Mouse (Mus musculus) B cell, adult 2 months (primary cell): ENCODE measurements around the gene Cdyl.
"Not testable (repeated sequence)": the region's sequence is repeated elsewhere in the genome, so short reads cannot be mapped to it uniquely, and the experiment has no call there.

Experiments
- DNase-seq, 2 experiments: peaks; one replicate each; pipeline ENCODE4 v3.0.0; 2022

The Cdyl gene

DNA sequence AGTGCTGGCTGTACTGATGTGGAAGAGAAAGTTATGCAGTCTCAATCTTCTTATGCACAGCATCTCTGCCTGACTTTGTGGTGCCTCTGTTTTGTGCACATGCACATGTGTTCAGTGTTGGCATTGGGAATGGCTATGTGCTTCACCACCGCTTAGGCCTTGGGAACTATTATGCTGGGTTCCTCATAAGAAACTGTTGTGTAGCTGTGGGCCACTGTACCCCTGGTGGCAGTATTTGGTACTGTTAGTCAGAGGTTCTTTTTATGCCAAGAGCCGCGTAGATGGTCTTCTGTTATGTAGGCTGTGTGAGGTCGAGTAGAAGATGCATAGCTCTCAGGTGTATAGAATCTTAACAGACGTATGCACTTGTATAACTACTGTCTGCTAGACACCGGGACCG, 147.4 kb downstream of the Cdyl start:
- DNase-seq = no peak

GRCm38 (mm10) chr13:35807525-35807924, 147.9 kb downstream of the Cdyl start:
- DNase-seq = no peak

- DNase-seq = no peak
These were observed 148.3 kb downstream of the Cdyl start for GRCm38 (mm10) chr13:35807940-35808339.

DNA sequence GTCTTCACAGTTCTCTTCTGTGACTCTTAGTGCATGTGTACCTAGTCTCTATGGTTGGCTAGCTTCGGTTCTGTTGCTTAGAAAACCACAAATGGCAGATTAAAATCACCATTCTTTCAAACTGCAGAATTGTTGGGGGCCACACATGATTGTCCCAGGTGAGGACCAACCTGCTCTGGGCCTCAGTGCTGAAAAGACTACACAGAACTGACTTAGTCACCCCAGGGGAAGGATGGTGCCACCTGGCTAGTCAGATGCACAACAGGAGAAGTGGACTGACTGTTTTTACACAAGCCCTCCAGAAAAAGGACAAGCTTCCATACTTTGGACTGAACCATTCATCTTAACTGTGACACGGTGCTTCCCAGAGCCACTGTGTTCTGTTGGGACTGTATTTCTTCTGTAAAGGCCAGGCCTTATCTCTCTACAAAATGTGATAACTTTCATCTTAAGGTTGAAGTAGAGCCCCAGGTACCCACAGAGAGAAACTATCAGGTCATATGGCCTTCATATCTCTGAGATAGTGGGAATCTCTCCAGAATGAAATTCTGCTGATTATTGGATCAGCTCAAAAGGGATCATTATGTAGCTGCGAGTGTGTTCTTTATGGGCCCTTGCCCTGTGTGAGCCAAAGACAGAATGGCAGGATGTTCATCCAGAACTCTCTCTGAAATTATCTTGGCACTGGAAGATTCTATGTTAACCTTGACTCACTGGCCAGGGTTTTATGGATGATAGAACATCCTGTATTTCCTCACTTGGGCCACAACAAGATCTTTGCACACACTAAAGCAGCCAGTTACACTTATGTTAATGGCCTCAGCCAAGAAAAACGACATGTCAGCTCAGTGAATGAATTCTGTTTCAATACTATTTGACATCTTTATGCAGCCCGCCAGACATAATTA, 149.9 kb downstream of the Cdyl start:
- DNase-seq = no peak

DNA sequence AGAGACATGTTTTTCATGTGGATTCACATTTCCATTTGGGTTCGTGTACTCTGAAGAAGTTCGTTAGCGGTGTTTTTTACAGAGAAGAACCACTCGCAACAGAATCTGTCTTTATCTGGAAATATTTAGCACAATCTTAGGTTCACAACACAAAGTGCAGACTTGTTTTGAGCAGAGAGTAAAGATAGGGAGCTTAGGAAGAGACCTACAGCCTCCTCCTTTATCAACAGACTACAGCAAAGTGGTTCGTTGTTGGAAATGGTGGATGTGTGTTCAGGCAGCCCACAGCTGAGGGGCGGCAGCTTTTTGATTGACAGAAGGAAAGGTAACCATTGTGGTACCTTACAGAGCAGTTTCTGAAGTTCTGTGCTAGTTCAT, 150.5 kb downstream of the Cdyl start:
- DNase-seq = no peak

- DNase-seq = no peak
These were observed 151.9 kb downstream of the Cdyl start for GRCm38 (mm10) chr13:35811361-35812190.

- no peak for DNase-seq
These were observed 152.5 kb downstream of the Cdyl start for GRCm38 (mm10) chr13:35812191-35812440.

DNA sequence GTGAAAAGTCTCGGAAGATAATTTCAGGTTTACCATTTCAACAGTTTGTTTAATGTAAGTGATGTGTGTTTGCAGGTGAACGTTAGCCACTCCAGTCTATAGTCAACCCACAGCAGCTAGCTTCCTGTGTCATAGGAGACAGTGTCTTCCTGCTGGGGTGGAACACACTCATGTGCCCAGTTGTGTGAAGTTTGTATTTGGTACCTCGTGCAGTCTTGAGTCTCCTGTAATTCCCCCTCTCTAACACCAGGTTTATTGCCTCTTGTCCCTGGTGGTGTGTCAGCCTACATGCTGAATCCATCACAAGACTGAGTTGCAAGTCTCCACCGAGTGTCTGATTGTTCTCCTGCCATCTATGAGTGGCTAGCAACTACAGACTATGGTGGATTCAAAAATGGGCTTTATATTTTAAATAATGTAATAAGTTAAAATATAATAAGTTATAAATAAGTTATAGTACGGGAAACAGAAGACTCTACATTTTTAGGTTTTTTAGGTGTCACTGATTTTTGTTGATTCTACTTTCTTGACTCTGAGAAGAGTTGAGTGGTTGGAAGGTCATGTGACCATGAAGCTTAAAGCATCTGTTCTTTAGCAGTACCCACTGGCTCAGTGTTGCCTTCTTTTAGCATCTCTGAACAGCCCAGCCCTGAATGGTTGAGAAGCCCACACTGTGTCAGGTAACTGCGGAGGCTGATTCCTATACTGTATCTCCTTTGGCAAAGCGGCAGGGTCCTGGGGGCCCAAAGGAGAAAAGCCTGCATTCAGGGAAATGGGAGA, 153.9 kb downstream of the Cdyl start:
- no peak for DNase-seq

DNA sequence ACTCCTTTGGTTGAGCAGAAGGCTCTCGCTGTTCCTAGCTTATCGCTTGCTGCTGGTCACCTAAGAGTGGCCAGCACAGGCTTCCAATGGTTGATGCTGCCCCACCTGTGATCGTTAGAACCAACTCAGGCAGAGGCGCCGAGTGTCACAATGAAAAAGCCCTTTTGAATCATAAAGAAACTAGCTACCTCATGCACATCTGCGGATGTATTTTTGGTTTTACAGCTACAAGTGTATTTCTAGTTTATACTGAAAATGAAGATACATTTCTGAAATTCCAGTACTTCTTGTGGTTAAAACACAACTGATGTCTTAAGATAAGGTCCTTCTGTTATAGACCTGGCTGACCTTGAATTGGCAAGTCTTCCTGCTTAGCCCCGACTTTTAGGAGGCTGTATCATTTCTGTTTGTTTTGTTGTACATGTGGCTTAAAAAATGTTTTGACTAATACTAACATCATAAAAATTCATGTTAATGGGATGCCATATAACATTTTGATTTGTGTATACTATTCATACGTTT, 155.6 kb downstream of the Cdyl start:
- DNase-seq = no peak

- DNase-seq = no peak
These were observed 156.2 kb downstream of the Cdyl start for GRCm38 (mm10) chr13:35815782-35816368.

- no peak for DNase-seq
These were observed 158.0 kb downstream of the Cdyl start for GRCm38 (mm10) chr13:35817626-35818025.

- DNase-seq = no peak
These were observed 158.4 kb downstream of the Cdyl start for GRCm38 (mm10) chr13:35818060-35818459.

DNA sequence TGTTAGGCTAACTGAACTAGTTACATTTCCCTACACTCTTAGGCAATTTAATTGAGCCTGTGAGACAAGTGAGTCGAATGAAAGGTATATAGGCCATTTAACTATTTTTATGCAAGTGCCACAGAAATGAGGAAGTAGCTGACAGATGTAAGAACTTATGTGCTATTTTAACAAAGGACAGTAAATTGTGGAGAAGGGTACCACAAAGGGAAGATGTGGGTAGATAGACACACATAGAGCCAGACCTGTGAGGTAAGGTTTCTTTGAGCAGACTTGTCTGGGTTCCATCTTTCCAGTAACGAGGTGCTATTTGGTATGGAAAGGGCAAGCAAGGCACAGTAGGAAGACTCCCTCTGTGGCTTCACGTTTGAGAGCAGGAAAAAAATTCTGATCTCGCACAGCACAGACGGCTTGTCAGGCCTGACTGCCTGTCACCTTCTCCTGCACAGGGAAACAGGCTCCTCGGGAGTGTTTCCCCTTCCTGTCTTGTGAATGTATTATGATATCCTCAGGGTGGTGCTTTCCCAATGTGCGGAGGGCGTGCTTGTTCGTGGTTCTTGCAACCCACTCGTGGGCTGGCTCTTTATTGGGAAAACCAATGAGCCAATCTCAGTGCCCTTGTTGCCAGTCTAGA, 162.3 kb downstream of the Cdyl start:
- peak; percentile 7 to 11 for DNase-seq

- no peak for DNase-seq
These were observed 163.2 kb downstream of the Cdyl start for GRCm38 (mm10) chr13:35822795-35823194.

DNA sequence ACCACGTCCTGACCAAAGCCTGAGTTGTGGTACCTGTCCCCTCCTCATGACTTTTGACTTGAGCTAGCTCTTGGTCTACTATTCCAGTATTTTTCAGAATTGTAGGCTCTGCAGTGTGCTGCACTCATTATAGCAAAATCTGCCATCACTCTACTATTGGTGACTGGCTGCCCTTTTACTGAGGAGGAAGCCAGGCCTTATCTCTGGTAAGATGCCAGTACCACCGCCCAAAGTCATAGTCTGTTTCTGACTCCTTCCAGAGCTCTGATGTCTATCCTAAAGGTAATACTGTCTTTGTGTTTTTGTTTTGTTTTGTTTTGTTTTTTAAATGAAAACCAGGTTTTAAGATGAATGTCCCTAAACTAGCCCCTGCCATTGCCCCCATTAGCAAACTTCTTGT, 166.0 kb downstream of the Cdyl start:
- DNase-seq = no peak

DNA sequence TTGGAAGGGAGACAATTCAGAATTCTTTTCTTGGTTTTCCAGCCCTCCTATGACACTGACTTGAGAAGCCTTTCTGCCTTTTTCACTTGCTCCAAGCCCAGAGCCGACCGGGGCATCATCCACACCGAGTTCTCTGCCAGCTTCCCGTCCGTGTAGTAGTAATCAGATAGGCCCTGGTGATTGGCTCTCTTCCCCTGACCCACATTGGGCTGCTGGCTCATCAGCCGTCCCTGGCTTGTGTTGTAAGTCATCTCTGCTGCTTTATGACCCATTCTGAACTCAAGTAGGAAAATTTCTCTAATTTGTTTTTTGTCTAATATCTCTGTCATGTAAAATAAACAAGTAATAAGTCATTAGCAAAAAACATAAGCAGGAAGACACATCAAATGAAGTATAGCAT, 173.0 kb downstream of the Cdyl start:
- no peak for DNase-seq

GRCm38 (mm10) chr13:35833941-35834340, 174.3 kb downstream of the Cdyl start:
- DNase-seq = no peak

- no peak for DNase-seq
These were observed 176.0 kb downstream of the Cdyl start for GRCm38 (mm10) chr13:35835669-35836068.

DNA sequence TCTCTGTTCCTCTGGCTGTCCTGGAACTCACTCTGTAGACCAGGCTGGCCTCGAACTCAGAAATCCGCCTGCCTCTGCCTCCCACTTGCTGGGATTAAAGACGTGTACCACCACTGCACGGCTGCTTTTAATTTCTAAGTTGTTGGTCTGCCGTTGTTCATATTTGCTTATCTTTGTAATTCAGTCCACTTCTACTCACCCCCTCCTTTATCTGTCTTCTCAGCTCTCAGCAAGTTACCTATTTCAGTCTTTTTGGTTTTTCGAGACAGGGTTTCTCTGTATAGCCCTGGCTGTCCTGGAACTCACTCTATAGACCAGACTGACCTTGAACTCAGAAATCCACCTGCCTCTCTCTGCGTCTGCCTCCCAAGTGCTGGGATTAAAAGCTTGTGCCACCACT, 176.9 kb downstream of the Cdyl start:
- not testable (repeated sequence) for DNase-seq

- no peak for DNase-seq
These were observed 180.5 kb downstream of the Cdyl start for GRCm38 (mm10) chr13:35840102-35840501.

DNA sequence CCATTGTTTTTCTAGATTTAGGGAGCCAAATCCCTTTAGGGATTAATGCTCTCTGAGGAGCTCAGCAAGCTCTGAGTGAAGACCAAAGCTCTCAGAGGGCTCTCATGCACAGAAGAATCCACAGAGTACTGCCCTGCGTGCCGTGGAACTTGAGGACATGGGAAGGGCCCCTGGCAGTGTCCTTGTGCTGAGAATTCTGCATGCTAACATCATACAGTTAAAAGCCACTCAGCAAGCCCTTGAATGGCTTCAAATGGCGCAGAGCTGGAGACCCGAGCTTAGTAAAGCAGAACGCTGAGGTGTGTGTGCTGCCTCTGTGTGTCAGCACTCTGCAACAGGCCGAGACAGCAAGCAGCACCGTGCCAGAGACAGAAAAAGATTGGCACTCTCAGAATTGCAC, 183.8 kb downstream of the Cdyl start:
- no peak for DNase-seq

DNA sequence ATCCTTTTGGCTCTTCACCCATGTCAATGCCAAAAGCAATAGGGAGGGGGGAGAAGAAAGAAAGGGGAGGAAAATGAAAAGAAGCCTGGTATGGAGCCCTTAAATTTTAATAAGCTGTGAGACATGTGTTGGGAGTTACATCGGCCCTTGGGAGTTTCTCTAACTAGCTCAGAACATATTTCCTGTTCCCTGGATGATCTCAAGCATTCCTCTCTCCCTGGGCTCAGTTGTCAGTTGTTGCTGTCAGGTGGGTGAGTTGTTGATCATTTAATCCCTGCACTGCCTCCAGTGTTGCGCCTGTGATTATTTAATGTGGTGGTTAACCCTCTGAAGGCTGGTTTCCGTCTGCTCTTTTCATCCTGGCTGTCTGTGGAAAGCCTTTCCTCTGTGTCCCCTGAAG, 185.7 kb downstream of the Cdyl start:
- DNase-seq = no peak
